Mouse (Mus musculus) C2C12 (cell line): Measurements from ENCODE around the gene Ticam1. TPM values are rescaled to one million over a fixed set of nuclear protein-coding genes. Genes with fewer than 3 reads are reported as not detected.

Experiments used
- H3K27me3 ChIP-seq: one replicate; pipeline ENCODE4 v1.6.1; 2011; ENCODE audit not compliant: control insufficient read depth, insufficient read depth, insufficient read length
- H3K36me3 ChIP-seq: one replicate; pipeline ENCODE4 v1.6.1; 2011; ENCODE audit not compliant: control insufficient read depth, insufficient read depth
- H3K4me3 ChIP-seq: one replicate; pipeline ENCODE4 v1.5.1; 2011; ENCODE audit warnings: mild to moderate bottlenecking, control low read depth; ENCODE audit not compliant: poor library complexity, insufficient read depth, severe bottlenecking
- H3K79me2 ChIP-seq: one replicate; pipeline ENCODE4 v1.6.1; 2011; ENCODE audit not compliant: control insufficient read depth, insufficient read depth
- H3K79me3 ChIP-seq: one replicate; pipeline ENCODE4 v1.6.1; 2011; ENCODE audit warnings: low read depth, control low read depth
- H3ac ChIP-seq: one replicate; pipeline ENCODE3; 2011; ENCODE audit warnings: low read depth; ENCODE audit not compliant: control insufficient read depth, insufficient read length
- CEBPB ChIP-seq: IDR thresholded peaks from one replicate; pipeline ENCODE4 v1.6.1; 2011; ENCODE audit warnings: low read depth, mild to moderate bottlenecking, control low read depth, moderate library complexity
- CTCF ChIP-seq: IDR thresholded peaks from one replicate; pipeline ENCODE4 v1.5.1; 2011; ENCODE audit not compliant: control insufficient read depth, insufficient read depth, insufficient read length
- FOSL1 ChIP-seq: IDR thresholded peaks from one replicate; pipeline ENCODE4 v1.8.0; 2011; ENCODE audit warnings: mild to moderate bottlenecking, low read length; ENCODE audit not compliant: poor library complexity, insufficient read depth, severe bottlenecking
- MAX ChIP-seq: IDR thresholded peaks from one replicate; pipeline ENCODE4 v1.6.1; 2011; ENCODE audit warnings: mild to moderate bottlenecking, control low read depth
- MYOD1 ChIP-seq: IDR thresholded peaks from one replicate; pipeline ENCODE4 v1.6.1; 2011; ENCODE audit warnings: low read depth; ENCODE audit not compliant: control insufficient read depth, insufficient read length
- MYOG ChIP-seq: IDR thresholded peaks from one replicate; pipeline ENCODE4 v1.6.1; 2011; ENCODE audit not compliant: control insufficient read depth, insufficient read length; ENCODE audit errors: extremely low read depth
- USF1 ChIP-seq: IDR thresholded peaks from one replicate; pipeline ENCODE4 v1.6.1; 2011; ENCODE audit warnings: low read depth, mild to moderate bottlenecking, control low read depth, moderate library complexity
- polyA plus RNA-seq: library from polyadenylated mRNA; unstranded; fragments of >200 nt; fragmentation: generic; extraction: Trizol; gene quantifications from one replicate; pipeline ENCODE4 v1.2.1, GENCODE M21; 2012; ENCODE audit warnings: missing spikeins

Ticam1 gene
- polyA plus RNA-seq, 1 experiment, result 5.8 TPM

GRCm38 (mm10) chr17:56300186-56300585, 23.6 kb upstream of the Ticam1 start, which contains the start of gene Arrdc5:
Arrdc5 (minus strand) TSS chr17:56300286.
- TF ChIP-seq MYOG (no peak), MYOD1 (no peak), MAX (no peak), CTCF (no peak), USF1 (no peak), FOSL1 (no peak), CEBPB (no peak)

DNA sequence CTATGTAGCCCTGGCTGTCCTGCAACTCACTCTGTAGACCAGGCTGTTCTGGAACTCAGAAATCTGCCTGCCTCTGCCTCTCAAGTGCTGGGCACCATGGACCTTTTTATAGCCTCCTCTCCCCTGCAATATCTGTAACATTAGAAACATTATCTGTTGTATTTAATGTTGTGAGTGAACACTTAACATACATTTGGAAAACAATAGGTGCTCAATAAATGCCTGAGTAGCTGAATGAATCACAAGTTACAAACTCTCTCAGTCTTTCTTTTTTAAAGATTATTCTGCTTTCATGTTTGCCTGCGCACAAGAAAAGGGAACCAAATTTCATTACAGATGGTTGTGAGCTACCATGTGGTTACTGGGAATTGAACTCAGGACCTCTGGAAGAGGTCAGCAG, 21.7 kb upstream of the Ticam1 start:
- H3K27me3 ChIP-seq, result no peaks in the 10 kb centered on the region
- TF ChIP-seq MAX (no peak), CTCF (no peak), MYOG (no peak), MYOD1 (no peak), USF1 (no peak), FOSL1 (no peak), CEBPB (no peak)
- H3K36me3 ChIP-seq, result no peaks in the 10 kb centered on the region
- H3K79me3 ChIP-seq, result no peaks in the 10 kb centered on the region
- no peaks in the 10 kb centered on the region for H3K79me2 ChIP-seq
- no peak overlapping the region for H3K4me3 ChIP-seq
- no peak overlapping the region for H3ac ChIP-seq

More at GRCm38 (mm10) chr17:56300186-56300585, 23.6 kb upstream of the Ticam1 start, which contains the start of gene Arrdc5:
- Histone ChIP-seq H3K79me3 (peaks cover 8% of the 10 kb centered on the region), H3K27me3 (no peaks in the 10 kb centered on the region), H3ac (no peak within 1 kb of the TSS), H3K36me3 (peaks cover 4% of the 10 kb centered on the region), H3K4me3 (no peak within 1 kb of the TSS), H3K79me2 (peaks cover 12% of the 10 kb centered on the region)

- H3K79me3 ChIP-seq, result no peaks in the 10 kb centered on the region
- H3ac ChIP-seq, result no peak overlapping the region
- TF ChIP-seq FOSL1 (no peak), MAX (no peak), USF1 (peak; percentile 22)
- H3K36me3 ChIP-seq, result no peaks in the 10 kb centered on the region
- H3K79me2 ChIP-seq, result no peaks in the 10 kb centered on the region
- no peak overlapping the region for H3K4me3 ChIP-seq
- no peaks in the 10 kb centered on the region for H3K27me3 ChIP-seq
Measured at GRCm38 (mm10) chr17:56296201-56296600, 19.6 kb upstream of the Ticam1 start.

GRCm38 (mm10) chr17:56294241-56294640, 17.7 kb upstream of the Ticam1 start:
- Histone ChIP-seq H3ac (no peak overlapping the region), H3K4me3 (no peak overlapping the region)
- TF ChIP-seq MYOG (no peak), FOSL1 (no peak), MYOD1 (no peak), USF1 (no peak), CEBPB (no peak), MAX (no peak), CTCF (no peak)

GRCm38 (mm10) chr17:56293291-56293690, 16.7 kb upstream of the Ticam1 start:
- TF ChIP-seq CEBPB, result no peak
- Histone ChIP-seq H3K27me3 (no peaks in the 10 kb centered on the region), H3ac (no peak overlapping the region), H3K36me3 (no peaks in the 10 kb centered on the region), H3K4me3 (no peak overlapping the region), H3K79me2 (peaks cover 8% of the 10 kb centered on the region), H3K79me3 (no peaks in the 10 kb centered on the region)

More at GRCm38 (mm10) chr17:56294241-56294640, 17.7 kb upstream of the Ticam1 start:
- Histone ChIP-seq H3K79me2 (no peaks in the 10 kb centered on the region), H3K79me3 (no peaks in the 10 kb centered on the region), H3K36me3 (no peaks in the 10 kb centered on the region), H3K27me3 (no peaks in the 10 kb centered on the region)

DNA sequence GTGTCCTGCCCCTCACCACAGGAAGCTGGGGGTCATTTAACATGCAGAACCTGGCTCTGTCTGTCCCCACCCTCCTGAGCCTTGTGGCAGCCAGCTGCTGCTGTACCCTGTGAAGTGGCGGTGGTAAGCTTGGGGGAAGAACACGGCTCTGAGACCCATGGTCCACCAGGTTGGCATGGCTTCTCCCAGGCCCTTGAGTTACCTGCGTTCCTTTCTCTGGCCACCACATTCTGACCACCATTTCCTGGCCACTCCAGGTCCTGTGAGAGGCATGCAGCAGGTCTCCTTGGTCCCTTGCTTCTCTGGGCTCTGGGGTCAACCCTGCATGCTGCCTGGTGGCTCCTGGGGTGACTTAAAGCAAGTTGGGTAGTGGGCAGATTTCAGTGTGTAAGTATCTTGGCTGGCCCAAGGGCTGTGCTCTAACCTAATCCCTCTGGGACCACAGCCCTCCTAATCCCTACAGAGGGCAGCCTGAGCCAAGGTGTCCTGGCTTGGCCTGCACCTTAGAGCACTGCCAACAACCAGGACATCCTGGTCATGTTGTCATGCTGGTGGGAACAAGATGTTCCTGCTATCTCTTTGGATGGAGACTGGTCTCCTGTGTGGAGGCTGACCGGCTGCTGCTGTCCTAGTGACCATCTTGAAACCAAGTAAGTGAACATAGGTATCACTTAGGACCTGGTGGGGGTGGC, 16.1 kb upstream of the Ticam1 start, which contains the start of gene Plin3:
Gene Plin3 (minus strand): TSS at position 343 of the 692 bp plus-strand sequence.
- Histone ChIP-seq H3K4me3 (no peak within 1 kb of the TSS), H3K79me3 (no peaks in the 10 kb centered on the region), H3K27me3 (no peaks in the 10 kb centered on the region), H3K36me3 (no peaks in the 10 kb centered on the region), H3ac (no peak within 1 kb of the TSS), H3K79me2 (peaks cover 14% of the 10 kb centered on the region)
- TF ChIP-seq USF1, result no peak
